Mouse (Mus musculus) liver, embryonic 12.5 days (tissue): Measurements from ENCODE around the gene Amer2. TPM values are rescaled to one million over a fixed set of nuclear protein-coding genes. Genes with fewer than 3 reads are reported as not detected.
"Not testable (repeated sequence)": the region's sequence is repeated elsewhere in the genome, so short reads cannot be mapped to it uniquely, and the experiment has no call there.

ENCODE experiments used
- ATAC-seq: fragments of 200-750 bp; cut with Nextera tagmentation; 2 replicates; pipeline ENCODE4 v1.8.0; 2017; ENCODE audit warnings: moderate number of reproducible peaks, mild to moderate bottlenecking, moderate library complexity
- H3K27ac ChIP-seq: fragments of 300-500 bp; sonication (generic); 2 replicates; pipeline ENCODE4 v1.5.1; 2016; ENCODE audit warnings: mild to moderate bottlenecking
- H3K27me3 ChIP-seq: fragments of 300-500 bp; sonication (generic); replicated peaks from 2 replicates; pipeline ENCODE4 v1.6.1; 2016; ENCODE audit warnings: mild to moderate bottlenecking, moderate library complexity
- H3K36me3 ChIP-seq: fragments of 300-500 bp; sonication (generic); 2 replicates; pipeline ENCODE4 v1.6.1; 2016; ENCODE audit warnings: mild to moderate bottlenecking, moderate library complexity
- H3K4me1 ChIP-seq: fragments of 300-500 bp; sonication (generic); 2 replicates; pipeline ENCODE4 v1.6.1; 2016
- H3K4me2 ChIP-seq: fragments of 300-500 bp; sonication (generic); 2 replicates; pipeline ENCODE4 v1.6.1; 2016; ENCODE audit warnings: mild to moderate bottlenecking, moderate library complexity
- H3K4me3 ChIP-seq: fragments of 300-500 bp; sonication (generic); 2 replicates; pipeline ENCODE4 v1.5.1; 2016; ENCODE audit warnings: mild to moderate bottlenecking, moderate library complexity
- H3K9ac ChIP-seq: fragments of 300-500 bp; sonication (generic); 2 replicates; pipeline ENCODE4 v1.6.1; 2016; ENCODE audit warnings: mild to moderate bottlenecking, moderate library complexity
- H3K9me3 ChIP-seq: fragments of 300-500 bp; sonication (generic); replicated peaks from 2 replicates; pipeline ENCODE4 v1.6.1; 2016; ENCODE audit warnings: mild to moderate bottlenecking, moderate library complexity
- WGBS: fragments of 180-500 bp; shearing (Covaris S2); methylation state at CpG from one replicate; pipeline ENCODE4 v1.1.7; 2016; ENCODE audit not compliant: insufficient replicate concordance; 5-methylcytosine and 5-hydroxymethylcytosine counted together
- polyA plus RNA-seq: library from polyadenylated mRNA; unstranded; fragments of >200 nt; fragmentation: Nextera tagmentation; extraction: Ambion mirVana; gene quantifications from 2 replicates; pipeline ENCODE4 v1.2.1, GENCODE M21; 2016

The Amer2 gene
- 0.49 and 0.50 TPM in 2 replicates for polyA plus RNA-seq

GRCm38 (mm10) chr14:60372821-60373309, at the start of gene Amer2:
Gene Amer2 (plus strand): TSS chr14:60373259.
- H3K4me1 ChIP-seq, result no peaks in the 10 kb centered on the region
- no peak for ATAC-seq
- no peak within 1 kb of the TSS for H3K27ac ChIP-seq
- no peaks in the 10 kb centered on the region for H3K36me3 ChIP-seq
- no peaks in the 10 kb centered on the region for H3K9me3 ChIP-seq
- H3K4me2 ChIP-seq, result no peak within 1 kb of the TSS
- H3K4me3 ChIP-seq, result no peak within 1 kb of the TSS
- H3K27me3 ChIP-seq, result peaks cover 23% of the 10 kb centered on the region
- no peak within 1 kb of the TSS for H3K9ac ChIP-seq
- 33% methylated on average over 1 of the region's 1 CpGs for WGBS

GRCm38 (mm10) chr14:60340001-60340400, 33.1 kb upstream of the Amer2 start:
- not testable (repeated sequence) for H3K36me3 ChIP-seq, H3K4me3 ChIP-seq, H3K9me3 ChIP-seq, ATAC-seq, H3K4me2 ChIP-seq, H3K27ac ChIP-seq, H3K4me1 ChIP-seq, H3K9ac ChIP-seq, H3K27me3 ChIP-seq
- WGBS, result 71% methylated on average over 5 of the region's 5 CpGs

- WGBS, result 60% methylated on average over 4 of the region's 4 CpGs
- no peaks in the 10 kb centered on the region for H3K27me3 ChIP-seq
- H3K4me2 ChIP-seq, result no peak overlapping the region
- ATAC-seq, result no peak
- no peak overlapping the region for H3K27ac ChIP-seq
- no peaks in the 10 kb centered on the region for H3K9me3 ChIP-seq
- H3K4me3 ChIP-seq, result no peak overlapping the region
- H3K4me1 ChIP-seq, result no peaks in the 10 kb centered on the region
- H3K9ac ChIP-seq, result no peak overlapping the region
- no peaks in the 10 kb centered on the region for H3K36me3 ChIP-seq
Measured at GRCm38 (mm10) chr14:60340570-60340969, 32.5 kb upstream of the Amer2 start.

- no peaks in the 10 kb centered on the region for H3K36me3 ChIP-seq
Measured at GRCm38 (mm10) chr14:60345326-60345876, 27.7 kb upstream of the Amer2 start.

GRCm38 (mm10) chr14:60358347-60358746, 14.7 kb upstream of the Amer2 start:
- WGBS, result 70% methylated on average over 5 of the region's 5 CpGs
- no peak for ATAC-seq
- no peaks in the 10 kb centered on the region for H3K4me1 ChIP-seq
- no peaks in the 10 kb centered on the region for H3K27me3 ChIP-seq
- no peak overlapping the region for H3K9ac ChIP-seq
- H3K9me3 ChIP-seq, result no peaks in the 10 kb centered on the region
- H3K4me3 ChIP-seq, result no peak overlapping the region
- no peaks in the 10 kb centered on the region for H3K36me3 ChIP-seq
- no peak overlapping the region for H3K4me2 ChIP-seq
- no peak overlapping the region for H3K27ac ChIP-seq

More at GRCm38 (mm10) chr14:60345326-60345876, 27.7 kb upstream of the Amer2 start:
- Histone ChIP-seq H3K9me3 (no peaks in the 10 kb centered on the region), H3K9ac (no peak overlapping the region), H3K4me2 (no peak overlapping the region), H3K27ac (no peak overlapping the region), H3K4me3 (no peak overlapping the region), H3K27me3 (no peaks in the 10 kb centered on the region), H3K4me1 (no peaks in the 10 kb centered on the region)
- 67% methylated on average over 6 of the region's 6 CpGs for WGBS
- no peak for ATAC-seq

GRCm38 (mm10) chr14:60361380-60362212, 11.5 kb upstream of the Amer2 start:
- Histone ChIP-seq H3K4me3 (no peak overlapping the region), H3K27ac (no peak overlapping the region)
- 61% methylated on average over 9 of the region's 9 CpGs for WGBS

GRCm38 (mm10) chr14:60366729-60367128, 6.3 kb upstream of the Amer2 start:
- Histone ChIP-seq H3K4me2 (no peak overlapping the region), H3K4me1 (no peaks in the 10 kb centered on the region), H3K27me3 (no peaks in the 10 kb centered on the region), H3K36me3 (no peaks in the 10 kb centered on the region), H3K27ac (no peak overlapping the region), H3K9ac (no peak overlapping the region), H3K4me3 (no peak overlapping the region), H3K9me3 (no peaks in the 10 kb centered on the region)
- no peak for ATAC-seq
- 55% methylated on average over 1 of the region's 1 CpGs for WGBS

More at GRCm38 (mm10) chr14:60361380-60362212, 11.5 kb upstream of the Amer2 start:
- no peaks in the 10 kb centered on the region for H3K27me3 ChIP-seq
- no peaks in the 10 kb centered on the region for H3K36me3 ChIP-seq
- H3K4me2 ChIP-seq, result no peak overlapping the region
- no peaks in the 10 kb centered on the region for H3K4me1 ChIP-seq
- ATAC-seq, result no peak
- no peaks in the 10 kb centered on the region for H3K9me3 ChIP-seq
- no peak overlapping the region for H3K9ac ChIP-seq

GRCm38 (mm10) chr14:60368769-60369666, 4.0 kb upstream of the Amer2 start:
- no peaks in the 10 kb centered on the region for H3K27me3 ChIP-seq
- H3K4me2 ChIP-seq, result no peak overlapping the region
- no peaks in the 10 kb centered on the region for H3K9me3 ChIP-seq
- H3K27ac ChIP-seq, result no peak overlapping the region
- no peaks in the 10 kb centered on the region for H3K4me1 ChIP-seq
- no peak overlapping the region for H3K9ac ChIP-seq
- ATAC-seq, result no peak
- 55% methylated on average over 9 of the region's 9 CpGs for WGBS
- no peaks in the 10 kb centered on the region for H3K36me3 ChIP-seq
- no peak overlapping the region for H3K4me3 ChIP-seq

GRCm38 (mm10) chr14:60369667-60370315, 3.3 kb upstream of the Amer2 start:
- ATAC-seq, result no peak
- Histone ChIP-seq H3K9ac (no peak overlapping the region), H3K4me2 (no peak overlapping the region), H3K36me3 (no peaks in the 10 kb centered on the region), H3K4me3 (no peak overlapping the region), H3K4me1 (no peaks in the 10 kb centered on the region), H3K27me3 (no peaks in the 10 kb centered on the region), H3K9me3 (no peaks in the 10 kb centered on the region), H3K27ac (no peak overlapping the region)
- 50% methylated on average over 5 of the region's 5 CpGs for WGBS

- no peak; the same call in 1 of the 2 replicates for ATAC-seq
Measured at GRCm38 (mm10) chr14:60377107-60377506, 4.0 kb downstream of the Amer2 start.

GRCm38 (mm10) chr14:60377546-60377945, 4.5 kb downstream of the Amer2 start:
- Histone ChIP-seq H3K4me1 (no peaks in the 10 kb centered on the region), H3K4me2 (peak overlapping the region; percentile 65), H3K9ac (no peak overlapping the region), H3K4me3 (no peak overlapping the region), H3K27ac (no peak overlapping the region), H3K27me3 (peaks cover 56% of the 10 kb centered on the region), H3K36me3 (no peaks in the 10 kb centered on the region), H3K9me3 (no peaks in the 10 kb centered on the region)
- no peak for ATAC-seq
- WGBS, result 39% methylated on average over 10 of the region's 10 CpGs

More at GRCm38 (mm10) chr14:60377107-60377506, 4.0 kb downstream of the Amer2 start:
- Histone ChIP-seq H3K4me3 (no peak overlapping the region), H3K4me1 (no peaks in the 10 kb centered on the region), H3K4me2 (no peak overlapping the region), H3K27ac (no peak overlapping the region), H3K9me3 (no peaks in the 10 kb centered on the region), H3K9ac (no peak overlapping the region), H3K27me3 (peaks cover 56% of the 10 kb centered on the region), H3K36me3 (no peaks in the 10 kb centered on the region)
- WGBS, result 36% methylated on average over 2 of the region's 2 CpGs
